Mouse (Mus musculus) cerebral cortex, adult 2 months (tissue): ENCODE results near the gene Vdr.

Experiments
- WGBS: fragments of 180-500 bp; shearing (Covaris S2); methylation state at CpG from one replicate; pipeline ENCODE4 v1.1.7; 2018; 5-methylcytosine and 5-hydroxymethylcytosine counted together

Gene Vdr

DNA sequence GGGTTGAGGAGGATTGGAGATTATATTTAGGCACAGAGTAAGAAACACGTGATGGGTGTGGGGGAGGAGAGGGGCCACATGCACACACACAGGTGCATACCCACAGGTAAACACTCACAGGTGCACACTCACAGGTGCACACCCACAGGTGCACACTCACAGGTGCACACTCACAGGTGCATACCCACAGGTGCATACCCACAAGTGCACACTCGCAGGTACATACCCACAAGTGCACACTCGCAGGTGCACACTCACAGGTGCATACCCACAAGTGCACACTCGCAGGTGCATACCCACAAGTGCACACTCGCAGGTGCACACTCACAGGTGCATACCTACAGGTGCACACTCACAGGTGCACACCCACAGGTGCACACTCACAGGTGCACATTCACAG is 100.0 kb downstream of the Vdr start:
- WGBS, result 83% methylated on average over 5 of the region's 5 CpGs

DNA sequence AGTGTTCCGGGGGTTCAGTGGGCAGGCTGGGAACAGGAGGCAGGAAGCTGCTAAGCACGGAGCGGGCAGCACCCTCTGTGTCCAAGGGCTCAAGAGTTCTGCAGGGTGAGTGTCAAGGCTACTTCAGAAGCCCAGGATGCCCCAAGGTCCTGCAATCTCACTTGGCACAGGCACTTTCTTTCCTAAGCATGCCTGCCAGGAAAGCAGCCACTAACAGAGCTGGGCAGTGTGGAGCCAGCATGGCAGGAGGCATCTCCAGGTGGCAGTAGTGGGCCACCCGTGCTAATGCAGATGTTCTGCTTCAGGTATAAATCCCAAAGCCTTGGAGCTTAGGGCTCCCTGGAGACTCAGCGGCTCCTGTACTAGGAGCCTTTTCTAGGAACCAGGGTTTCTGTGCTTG is 100.5 kb downstream of the Vdr start:
- WGBS, result 85% methylated on average over 5 of the region's 5 CpGs

DNA sequence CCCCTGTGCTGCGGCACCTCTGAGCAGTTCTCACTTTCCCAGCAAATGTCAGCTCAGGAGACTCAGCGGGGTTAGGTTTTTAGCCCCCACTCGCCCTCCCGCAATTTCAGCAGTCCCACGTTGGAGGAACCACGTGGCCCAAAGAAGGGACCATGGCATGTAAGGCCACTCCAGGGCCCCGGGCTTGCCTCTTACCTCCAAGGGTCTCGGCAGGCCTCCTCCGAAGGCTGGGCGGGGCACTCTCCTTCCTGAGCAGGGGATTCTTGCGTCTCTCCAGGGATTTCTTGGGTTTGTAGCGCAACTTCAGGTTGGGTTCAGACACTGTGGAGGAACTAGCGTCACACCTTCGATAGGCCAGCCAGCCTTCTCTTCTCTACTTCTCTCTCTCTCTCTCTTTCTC is 101.2 kb downstream of the Vdr start:
- 89% methylated on average over 14 of the region's 14 CpGs for WGBS

DNA sequence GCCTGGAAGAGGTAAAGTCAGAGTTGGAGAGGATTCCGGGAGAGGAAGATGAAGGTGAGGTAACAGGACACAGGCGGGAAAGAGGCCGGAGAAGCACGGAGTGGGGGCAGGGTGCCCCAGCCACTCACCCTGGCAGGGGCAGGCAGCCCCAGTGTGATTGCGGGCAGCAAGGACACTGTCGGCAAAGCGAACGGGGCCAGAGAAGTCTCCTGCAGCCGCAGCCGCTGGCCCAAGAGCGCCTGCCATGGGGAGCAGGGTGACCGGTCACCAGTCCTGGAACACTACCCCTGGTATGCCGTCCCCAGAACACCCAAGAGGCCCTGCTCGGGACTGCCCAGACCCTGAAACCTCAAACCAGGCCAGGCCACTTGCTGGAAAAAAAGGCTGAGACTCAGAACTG is 101.9 kb downstream of the Vdr start:
- WGBS, result 96% methylated on average over 14 of the region's 14 CpGs

DNA sequence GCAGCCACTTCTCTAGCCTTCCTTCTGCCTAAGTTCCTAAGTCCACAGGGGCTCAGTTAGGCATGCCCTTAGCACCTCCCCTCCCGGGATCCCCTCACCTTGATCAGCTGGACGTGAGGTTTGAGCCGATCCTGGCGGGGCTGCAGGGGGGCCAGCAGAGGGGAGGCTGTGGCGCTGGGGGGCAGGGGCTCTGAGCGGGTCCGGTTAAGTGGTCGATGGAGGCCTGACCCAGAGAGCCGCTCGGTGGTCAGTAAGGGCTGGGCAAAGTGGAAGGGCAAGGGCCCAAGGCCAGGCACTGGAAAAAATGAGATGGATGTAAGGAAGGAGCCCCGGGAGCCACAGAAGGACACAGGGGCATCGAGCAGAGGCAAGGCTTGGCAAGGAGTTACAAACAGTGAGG is 102.6 kb downstream of the Vdr start:
- WGBS, result 88% methylated on average over 12 of the region's 12 CpGs
